Mouse (Mus musculus): ENCODE results near the gene Jdp2. TPM values are rescaled to one million over a fixed set of nuclear protein-coding genes. Genes with fewer than 3 reads are reported as not detected.

Gene Jdp2
- polyA plus RNA-seq, 1 experiment from 2014 or later, result 0.27 TPM

GRCm38 (mm10) chr12:85666112-85666511 is 67.3 kb downstream of the Jdp2 start:
- ATAC-seq, result no peak
- Histone ChIP-seq H3K27ac (ENCODE audit: low read length) (no peak overlapping the region), H3K4me1 (ENCODE audit: control insufficient read depth, insufficient read depth, low read length) (peaks cover 8% of the 10 kb centered on the region; the same call in 1 of the 2 replicates), H3K27me3 (replicated peaks; ENCODE audit: control insufficient read depth, insufficient read depth, low read length) (no peaks in the 10 kb centered on the region), H3K36me3 (ENCODE audit: control insufficient read depth, insufficient read depth, low read length) (no peaks in the 10 kb centered on the region), H3K9ac (ENCODE audit: low read depth, low read length) (no peak overlapping the region), H3K4me2 (ENCODE audit: low read depth, low read length) (no peak overlapping the region), H3K4me3 (ENCODE audit: low read length) (no peak overlapping the region), H3K9me3 (ENCODE audit: control insufficient read depth, low read length) (no peaks in the 10 kb centered on the region)
- WGBS, result 81% methylated on average over 8 of the region's 8 CpGs

GRCm38 (mm10) chr12:85667071-85667470 is 68.2 kb downstream of the Jdp2 start:
- Histone ChIP-seq H3K27ac (ENCODE audit: low read length) (no peak overlapping the region), H3K27me3 (replicated peaks; ENCODE audit: control insufficient read depth, insufficient read depth, low read length) (no peaks in the 10 kb centered on the region), H3K36me3 (ENCODE audit: control insufficient read depth, insufficient read depth, low read length) (no peaks in the 10 kb centered on the region), H3K9me3 (ENCODE audit: control insufficient read depth, low read length) (no peaks in the 10 kb centered on the region), H3K9ac (ENCODE audit: low read depth, low read length) (no peak overlapping the region), H3K4me3 (ENCODE audit: low read length) (no peak overlapping the region), H3K4me2 (ENCODE audit: low read depth, low read length) (no peak overlapping the region), H3K4me1 (ENCODE audit: control insufficient read depth, insufficient read depth, low read length) (peaks cover 8% of the 10 kb centered on the region; the same call in 1 of the 2 replicates)
- 95% methylated on average over 7 of the region's 7 CpGs for WGBS
- ATAC-seq, result no peak

GRCm38 (mm10) chr12:85668696-85669095 is 69.9 kb downstream of the Jdp2 start:
- no peaks in the 10 kb centered on the region for H3K9me3 ChIP-seq (ENCODE audit: control insufficient read depth, low read length)
- no peak overlapping the region for H3K4me3 ChIP-seq (ENCODE audit: low read length)
- H3K4me1 ChIP-seq (ENCODE audit: control insufficient read depth, insufficient read depth, low read length), result peaks cover 8% of the 10 kb centered on the region; the same call in 1 of the 2 replicates
- ATAC-seq, result no peak
- 0 out of 2 replicates have a peak overlapping the region, but pooled peaks have one; percentile 25 for H3K27ac ChIP-seq (ENCODE audit: low read length)
- H3K9ac ChIP-seq (ENCODE audit: low read depth, low read length), result no peak overlapping the region
- no peaks in the 10 kb centered on the region for H3K36me3 ChIP-seq (ENCODE audit: control insufficient read depth, insufficient read depth, low read length)
- H3K27me3 ChIP-seq (replicated peaks; ENCODE audit: control insufficient read depth, insufficient read depth, low read length), result no peaks in the 10 kb centered on the region
- 38% methylated on average over 3 of the region's 3 CpGs for WGBS
- no peak overlapping the region for H3K4me2 ChIP-seq (ENCODE audit: low read depth, low read length)

- peaks cover 8% of the 10 kb centered on the region; the same call in 1 of the 2 replicates for H3K4me1 ChIP-seq (ENCODE audit: control insufficient read depth, insufficient read depth, low read length)
- no peaks in the 10 kb centered on the region for H3K9me3 ChIP-seq (ENCODE audit: control insufficient read depth, low read length)
- 68% methylated on average over 3 of the region's 3 CpGs for WGBS
- H3K36me3 ChIP-seq (ENCODE audit: control insufficient read depth, insufficient read depth, low read length), result no peaks in the 10 kb centered on the region
- H3K9ac ChIP-seq (ENCODE audit: low read depth, low read length), result no peak overlapping the region
- no peak overlapping the region for H3K4me2 ChIP-seq (ENCODE audit: low read depth, low read length)
- no peak for ATAC-seq
- H3K27me3 ChIP-seq (replicated peaks; ENCODE audit: control insufficient read depth, insufficient read depth, low read length), result no peaks in the 10 kb centered on the region
- no peak overlapping the region for H3K4me3 ChIP-seq (ENCODE audit: low read length)
- no peak overlapping the region for H3K27ac ChIP-seq (ENCODE audit: low read length)
These were observed 71.3 kb downstream of the Jdp2 start for GRCm38 (mm10) chr12:85670080-85670479.

GRCm38 (mm10) chr12:85673914-85674313 is 75.1 kb downstream of the Jdp2 start:
- Histone ChIP-seq H3K36me3 (ENCODE audit: control insufficient read depth, insufficient read depth, low read length) (no peaks in the 10 kb centered on the region), H3K4me1 (ENCODE audit: control insufficient read depth, insufficient read depth, low read length) (peaks cover 2% of the 10 kb centered on the region; the same call in 1 of the 2 replicates), H3K4me2 (ENCODE audit: low read depth, low read length) (no peak overlapping the region), H3K4me3 (ENCODE audit: low read length) (no peak overlapping the region), H3K9ac (ENCODE audit: low read depth, low read length) (no peak overlapping the region), H3K27me3 (replicated peaks; ENCODE audit: control insufficient read depth, insufficient read depth, low read length) (no peaks in the 10 kb centered on the region), H3K9me3 (ENCODE audit: control insufficient read depth, low read length) (no peaks in the 10 kb centered on the region), H3K27ac (ENCODE audit: low read length) (no peak overlapping the region)
- WGBS, result 88% methylated on average over 8 of the region's 8 CpGs
- no peak for ATAC-seq

GRCm38 (mm10) chr12:85679117-85679516 is 80.3 kb downstream of the Jdp2 start:
- no peaks in the 10 kb centered on the region for H3K36me3 ChIP-seq (ENCODE audit: control insufficient read depth, insufficient read depth, low read length)
- ATAC-seq, result no peak
- H3K9me3 ChIP-seq (ENCODE audit: control insufficient read depth, low read length), result no peaks in the 10 kb centered on the region
- H3K4me1 ChIP-seq (ENCODE audit: control insufficient read depth, insufficient read depth, low read length), result no peaks in the 10 kb centered on the region
- no peak overlapping the region for H3K4me3 ChIP-seq (ENCODE audit: low read length)
- 73% methylated on average over 5 of the region's 5 CpGs for WGBS
- no peak overlapping the region for H3K27ac ChIP-seq (ENCODE audit: low read length)
- no peak overlapping the region for H3K9ac ChIP-seq (ENCODE audit: low read depth, low read length)
- no peaks in the 10 kb centered on the region for H3K27me3 ChIP-seq (replicated peaks; ENCODE audit: control insufficient read depth, insufficient read depth, low read length)
- H3K4me2 ChIP-seq (ENCODE audit: low read depth, low read length), result no peak overlapping the region

GRCm38 (mm10) chr12:85679808-85680207 is 81.0 kb downstream of the Jdp2 start:
- Histone ChIP-seq H3K27ac (ENCODE audit: low read length) (no peak overlapping the region), H3K27me3 (replicated peaks; ENCODE audit: control insufficient read depth, insufficient read depth, low read length) (no peaks in the 10 kb centered on the region), H3K9me3 (ENCODE audit: control insufficient read depth, low read length) (no peaks in the 10 kb centered on the region), H3K4me2 (ENCODE audit: low read depth, low read length) (no peak overlapping the region), H3K9ac (ENCODE audit: low read depth, low read length) (no peak overlapping the region), H3K4me1 (ENCODE audit: control insufficient read depth, insufficient read depth, low read length) (no peaks in the 10 kb centered on the region), H3K36me3 (ENCODE audit: control insufficient read depth, insufficient read depth, low read length) (no peaks in the 10 kb centered on the region), H3K4me3 (ENCODE audit: low read length) (no peak overlapping the region)
- WGBS, result 65% methylated on average over 2 of the region's 2 CpGs
- no peak for ATAC-seq

GRCm38 (mm10) chr12:85682328-85682727 is 83.5 kb downstream of the Jdp2 start:
- Histone ChIP-seq H3K4me3 (ENCODE audit: low read length) (no peak overlapping the region), H3K27ac (ENCODE audit: low read length) (no peak overlapping the region), H3K4me2 (ENCODE audit: low read depth, low read length) (no peak overlapping the region), H3K36me3 (ENCODE audit: control insufficient read depth, insufficient read depth, low read length) (no peaks in the 10 kb centered on the region), H3K4me1 (ENCODE audit: control insufficient read depth, insufficient read depth, low read length) (no peaks in the 10 kb centered on the region), H3K27me3 (replicated peaks; ENCODE audit: control insufficient read depth, insufficient read depth, low read length) (no peaks in the 10 kb centered on the region), H3K9me3 (ENCODE audit: control insufficient read depth, low read length) (no peaks in the 10 kb centered on the region), H3K9ac (ENCODE audit: low read depth, low read length) (no peak overlapping the region)
- WGBS, result 53% methylated on average over 2 of the region's 2 CpGs
- no peak for ATAC-seq

GRCm38 (mm10) chr12:85684411-85685275 is 85.8 kb downstream of the Jdp2 start:
- Histone ChIP-seq H3K4me1 (ENCODE audit: control insufficient read depth, insufficient read depth, low read length) (no peaks in the 10 kb centered on the region), H3K36me3 (ENCODE audit: control insufficient read depth, insufficient read depth, low read length) (no peaks in the 10 kb centered on the region), H3K27me3 (replicated peaks; ENCODE audit: control insufficient read depth, insufficient read depth, low read length) (no peaks in the 10 kb centered on the region), H3K27ac (ENCODE audit: low read length) (no peak overlapping the region), H3K9me3 (ENCODE audit: control insufficient read depth, low read length) (no peaks in the 10 kb centered on the region), H3K9ac (ENCODE audit: low read depth, low read length) (no peak overlapping the region), H3K4me3 (ENCODE audit: low read length) (no peak overlapping the region), H3K4me2 (ENCODE audit: low read depth, low read length) (no peak overlapping the region)
- ATAC-seq, result no peak
- WGBS, result 79% methylated on average over 16 of the region's 16 CpGs

All from intestine, embryonic 16.5 days (tissue).